Mouse (Mus musculus) A20 (cell line): ENCODE data around the gene Hspb7.

Experiments used
- DNase-seq: peaks from one replicate; pipeline ENCODE4 v3.0.0-alpha.2; 2011; ENCODE audit warnings: low read depth, low spot score

Hspb7 gene

DNA sequence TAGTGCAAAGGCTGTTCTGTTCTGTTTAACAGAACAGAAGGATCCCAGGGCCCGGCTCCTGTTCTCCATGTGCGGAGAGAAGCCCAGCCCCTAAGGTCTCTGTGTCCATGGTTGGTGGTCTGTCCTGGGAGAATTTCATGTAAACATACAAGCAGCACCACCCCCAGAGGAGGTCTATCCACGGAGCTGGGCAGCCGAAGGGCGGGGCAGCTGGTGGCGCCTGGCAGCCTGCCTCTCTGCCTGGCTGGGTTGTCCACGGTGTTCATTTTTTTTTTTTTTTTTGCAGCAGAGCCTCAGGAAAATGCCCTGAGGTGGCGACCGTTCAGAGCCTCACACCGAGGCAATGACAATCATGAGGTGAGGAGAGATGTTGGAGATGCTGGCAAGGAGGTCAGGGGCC, 48.0 kb downstream of the Hspb7 start:
- no peak for DNase-seq

DNA sequence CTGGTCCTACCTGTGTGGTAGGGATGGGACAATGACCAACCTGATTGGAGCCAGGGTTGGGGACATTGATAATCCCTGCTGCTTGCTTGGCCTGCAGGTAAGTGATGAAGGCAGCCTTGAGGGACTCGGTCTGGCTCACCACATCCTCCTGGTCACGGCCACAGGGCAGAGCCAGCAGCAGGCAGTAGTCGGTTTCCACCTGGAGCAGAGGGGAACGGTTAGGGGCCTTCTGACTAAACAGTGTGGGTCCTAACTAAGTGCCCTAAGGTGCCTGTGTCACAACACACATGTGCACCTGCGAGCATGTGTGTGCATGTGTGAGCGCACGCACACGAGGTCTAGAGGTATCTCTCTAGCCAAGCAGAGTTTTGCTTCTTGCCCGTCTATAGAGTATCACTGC, 48.8 kb downstream of the Hspb7 start:
- no peak for DNase-seq

- no peak for DNase-seq
These were observed 50.9 kb downstream of the Hspb7 start for GRCm38 (mm10) chr4:141471491-141471890.

- no peak for DNase-seq
These were observed 52.2 kb downstream of the Hspb7 start for GRCm38 (mm10) chr4:141472641-141473321.

DNA sequence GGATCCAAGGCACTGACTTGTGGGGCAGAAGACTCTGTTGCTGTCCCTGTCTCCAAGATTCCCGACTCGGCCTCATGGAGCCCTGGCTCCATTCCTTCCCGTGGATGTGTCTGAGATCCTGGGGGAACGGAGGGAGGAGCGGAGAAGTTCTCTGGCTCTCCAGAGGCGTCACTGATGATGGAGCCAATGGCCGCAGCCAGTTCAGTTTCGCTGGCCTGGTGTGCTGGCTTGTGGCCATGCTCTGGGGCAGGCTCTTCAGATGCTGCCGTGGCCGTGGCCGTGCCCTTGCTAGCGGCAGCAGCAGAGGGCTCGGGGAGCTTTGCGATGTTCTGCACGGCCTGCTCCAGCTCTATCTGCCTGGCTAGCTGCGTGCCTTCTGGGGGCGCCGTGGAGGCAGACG, 53.9 kb downstream of the Hspb7 start:
- DNase-seq, result no peak
